Mouse (Mus musculus) cortical plate, adult 2 months (tissue): ENCODE results near the gene Car5a.

ENCODE experiments used
- CTCF ChIP-seq: fragments of 200-500 bp; IDR thresholded peaks from 2 replicates; pipeline ENCODE4 v1.5.1; 2011; ENCODE audit warnings: mild to moderate bottlenecking, control low read depth, low read length; ENCODE audit not compliant: insufficient read depth; ENCODE audit errors: extremely low read depth
- POLR2A ChIP-seq: fragments of 200-500 bp; IDR thresholded peaks from 2 replicates; pipeline ENCODE4 v1.6.1; 2011; ENCODE audit warnings: mild to moderate bottlenecking, low read length, control low read depth; ENCODE audit not compliant: insufficient read depth; ENCODE audit errors: extremely low read depth

GRCm38 (mm10) chr8:121968542-121968941 is 23.8 kb upstream of the Car5a start:
- TF ChIP-seq POLR2A (no peak), CTCF (no peak)
